Mouse (Mus musculus) stomach, embryonic 15.5 days (tissue): ENCODE data around the gene Ffar4. TPM values are rescaled to one million over a fixed set of nuclear protein-coding genes. Genes with fewer than 3 reads are reported as not detected.

Experiments
- ATAC-seq: fragments of 200-750 bp; cut with Nextera tagmentation; 2 replicates; pipeline ENCODE4 v1.8.0; 2017; ENCODE audit warnings: low read depth, moderate number of reproducible peaks, moderate TSS enrichment; ENCODE audit not compliant: insufficient read depth, low FRiP score
- H3K27ac ChIP-seq: fragments of 300-500 bp; sonication (generic); 2 replicates; pipeline ENCODE4 v1.5.1; 2015; ENCODE audit warnings: mild to moderate bottlenecking, inconsistent platforms
- H3K27me3 ChIP-seq: fragments of 300-500 bp; sonication (generic); replicated peaks from 2 replicates; pipeline ENCODE4 v1.6.1; 2015; ENCODE audit warnings: inconsistent platforms
- H3K36me3 ChIP-seq: fragments of 300-500 bp; sonication (generic); 2 replicates; pipeline ENCODE4 v1.6.1; 2015; ENCODE audit warnings: inconsistent platforms
- H3K4me1 ChIP-seq: fragments of 300-500 bp; sonication (generic); 2 replicates; pipeline ENCODE4 v1.6.1; 2015; ENCODE audit warnings: inconsistent platforms
- H3K4me2 ChIP-seq: fragments of 300-500 bp; sonication (generic); 2 replicates; pipeline ENCODE4 v1.6.1; 2015; ENCODE audit warnings: mild to moderate bottlenecking, inconsistent platforms
- H3K4me3 ChIP-seq: fragments of 300-500 bp; sonication (generic); replicated peaks from 2 replicates; pipeline ENCODE4 v1.5.1; 2015; ENCODE audit warnings: inconsistent platforms
- H3K9ac ChIP-seq: fragments of 300-500 bp; sonication (generic); 2 replicates; pipeline ENCODE4 v1.6.1; 2015; ENCODE audit warnings: inconsistent platforms
- H3K9me3 ChIP-seq: fragments of 300-500 bp; sonication (generic); 2 replicates; pipeline ENCODE4 v1.6.1; 2016; ENCODE audit warnings: inconsistent platforms
- WGBS: fragments of 180-500 bp; shearing (Covaris S2); methylation state at CpG from one replicate; pipeline ENCODE4 v1.1.7; 2015; 5-methylcytosine and 5-hydroxymethylcytosine counted together
- polyA plus RNA-seq: library from polyadenylated mRNA; unstranded; fragments of >200 nt; fragmentation: Nextera tagmentation; extraction: Ambion mirVana; gene quantifications from 2 replicates; pipeline ENCODE4 v1.2.1, GENCODE M21; 2015

Ffar4 gene
- polyA plus RNA-seq, 1 experiment from 2014 or later: 7.0 TPM

DNA sequence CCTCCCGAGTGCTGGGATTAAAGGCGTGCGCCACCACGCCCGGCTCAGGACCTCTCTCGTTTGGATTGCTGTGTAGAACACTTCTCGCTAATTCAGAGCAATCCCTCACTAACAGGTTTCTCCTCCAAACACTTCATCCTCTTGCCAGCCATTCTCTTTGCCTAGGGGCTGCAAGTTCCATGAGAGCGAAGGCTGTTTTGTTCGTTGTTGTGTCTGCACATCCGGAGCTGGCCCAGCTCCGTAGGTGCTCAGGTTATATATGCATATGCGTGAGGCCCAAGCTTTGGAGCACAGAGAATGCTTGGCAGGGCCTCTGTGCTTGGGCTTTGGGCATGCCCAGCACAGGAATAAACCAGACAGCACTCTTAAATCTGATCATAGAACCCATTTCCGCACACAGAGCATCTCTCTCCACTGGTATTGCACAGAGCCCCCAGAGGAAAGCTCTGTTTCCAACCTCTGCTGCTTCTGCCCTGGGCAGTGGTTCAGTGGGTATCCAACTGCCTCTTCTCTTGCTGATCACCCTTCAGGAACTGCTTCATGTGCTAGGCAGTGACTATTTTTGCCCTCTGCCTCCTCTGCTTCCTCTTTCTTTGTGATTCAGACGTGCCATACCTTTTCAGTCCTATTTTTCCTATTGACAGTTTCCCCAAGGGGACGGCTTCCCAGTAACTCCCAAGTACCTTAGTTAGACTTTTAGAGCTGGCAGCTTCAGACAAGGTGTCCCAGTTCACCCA, 12.8 kb downstream of the Ffar4 start:
- Histone ChIP-seq H3K9ac (no peak overlapping the region), H3K4me2 (no peak overlapping the region), H3K27ac (no peak overlapping the region), H3K27me3 (no peaks in the 10 kb centered on the region), H3K4me3 (no peak overlapping the region), H3K9me3 (no peaks in the 10 kb centered on the region), H3K4me1 (no peaks in the 10 kb centered on the region), H3K36me3 (no peaks in the 10 kb centered on the region)
- WGBS: 90% methylated on average over 15 of the region's 15 CpGs
- ATAC-seq: no peak

DNA sequence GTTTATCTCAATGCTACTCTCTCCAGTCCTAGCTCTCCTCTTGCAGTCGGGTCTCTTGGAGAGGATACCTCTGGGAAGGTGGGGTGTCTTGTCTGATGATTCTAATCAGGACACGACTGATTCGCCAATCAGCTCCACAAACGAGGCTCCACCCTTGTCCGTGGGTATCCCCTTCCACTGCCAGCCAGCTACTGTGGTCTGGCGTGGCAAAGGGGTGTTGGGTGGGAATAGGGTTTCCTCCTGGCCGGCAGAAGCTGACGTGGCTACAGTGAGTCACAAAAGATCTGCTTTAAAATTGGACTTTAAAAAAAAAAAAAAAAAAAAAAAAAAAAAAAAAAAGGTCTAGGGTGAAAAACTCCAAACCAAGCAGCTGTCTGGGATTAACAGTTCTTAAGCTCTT, 14.2 kb downstream of the Ffar4 start:
- Histone ChIP-seq H3K36me3 (no peaks in the 10 kb centered on the region), H3K4me2 (no peak overlapping the region), H3K27me3 (no peaks in the 10 kb centered on the region), H3K27ac (no peak overlapping the region), H3K4me3 (no peak overlapping the region), H3K4me1 (no peaks in the 10 kb centered on the region), H3K9me3 (no peaks in the 10 kb centered on the region), H3K9ac (no peak overlapping the region)
- no peak for ATAC-seq
- 69% methylated on average over 8 of the region's 8 CpGs for WGBS

DNA sequence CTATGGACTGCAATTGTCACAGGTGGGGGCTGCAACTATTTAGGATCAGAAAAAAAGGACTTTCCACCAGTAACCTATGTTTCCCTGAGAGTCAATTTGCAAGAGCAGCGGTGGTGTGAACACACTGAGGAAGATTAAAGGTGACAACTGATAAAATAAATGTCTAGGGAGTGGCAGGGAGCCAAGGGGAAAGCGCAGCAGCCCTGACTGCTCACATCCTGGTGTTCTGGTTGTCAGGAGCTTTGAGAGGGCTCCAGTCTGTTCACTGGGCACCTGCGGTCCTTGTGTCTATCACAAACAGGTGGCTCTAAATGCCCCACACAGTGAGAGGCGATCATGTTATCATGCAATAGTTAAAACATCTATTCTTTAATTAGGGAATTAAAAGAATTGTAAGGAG, 15.7 kb downstream of the Ffar4 start:
- Histone ChIP-seq H3K9ac (no peak overlapping the region), H3K4me3 (no peak overlapping the region), H3K27me3 (no peaks in the 10 kb centered on the region), H3K9me3 (no peaks in the 10 kb centered on the region), H3K4me2 (no peak overlapping the region), H3K27ac (no peak overlapping the region), H3K4me1 (no peaks in the 10 kb centered on the region), H3K36me3 (no peaks in the 10 kb centered on the region)
- ATAC-seq: no peak
- 35% methylated on average over 4 of the region's 4 CpGs for WGBS

DNA sequence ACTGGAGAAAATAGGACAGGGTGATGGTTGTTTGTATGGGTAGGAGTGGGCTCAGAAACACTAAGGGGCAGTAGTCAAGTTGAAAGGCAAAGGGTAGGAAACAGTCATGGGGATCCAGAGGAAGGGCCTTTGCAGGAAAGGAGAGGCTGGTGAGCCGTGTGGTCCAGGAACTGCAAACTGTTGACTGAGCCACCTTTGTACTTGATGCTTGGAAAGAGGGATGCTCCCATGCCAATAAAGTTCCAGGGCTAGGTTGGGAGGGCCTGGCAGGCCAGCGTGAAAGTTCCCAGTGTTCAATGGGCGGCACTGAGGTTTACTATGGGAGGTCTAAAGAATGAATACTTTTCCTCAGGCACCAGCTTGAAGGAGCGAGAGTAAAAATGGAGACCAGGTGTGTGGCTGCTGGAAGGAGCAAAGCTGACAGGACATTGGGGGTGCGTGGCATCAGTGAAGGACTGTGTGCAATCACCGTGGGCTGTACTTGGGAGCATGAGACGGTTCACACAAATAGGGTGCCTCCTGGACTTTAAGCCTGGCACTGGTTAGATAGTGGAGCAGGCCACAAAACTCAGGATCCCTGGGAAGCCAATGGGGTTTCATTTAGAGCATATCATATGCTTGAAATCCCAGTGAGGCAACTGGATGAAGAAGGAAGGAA, 18.1 kb downstream of the Ffar4 start:
- Histone ChIP-seq H3K27me3 (no peaks in the 10 kb centered on the region), H3K4me3 (no peak overlapping the region), H3K27ac (no peak overlapping the region), H3K9me3 (no peaks in the 10 kb centered on the region), H3K4me1 (no peaks in the 10 kb centered on the region), H3K36me3 (no peaks in the 10 kb centered on the region), H3K9ac (no peak overlapping the region), H3K4me2 (no peak overlapping the region)
- 89% methylated on average over 7 of the region's 7 CpGs for WGBS
- no peak for ATAC-seq

DNA sequence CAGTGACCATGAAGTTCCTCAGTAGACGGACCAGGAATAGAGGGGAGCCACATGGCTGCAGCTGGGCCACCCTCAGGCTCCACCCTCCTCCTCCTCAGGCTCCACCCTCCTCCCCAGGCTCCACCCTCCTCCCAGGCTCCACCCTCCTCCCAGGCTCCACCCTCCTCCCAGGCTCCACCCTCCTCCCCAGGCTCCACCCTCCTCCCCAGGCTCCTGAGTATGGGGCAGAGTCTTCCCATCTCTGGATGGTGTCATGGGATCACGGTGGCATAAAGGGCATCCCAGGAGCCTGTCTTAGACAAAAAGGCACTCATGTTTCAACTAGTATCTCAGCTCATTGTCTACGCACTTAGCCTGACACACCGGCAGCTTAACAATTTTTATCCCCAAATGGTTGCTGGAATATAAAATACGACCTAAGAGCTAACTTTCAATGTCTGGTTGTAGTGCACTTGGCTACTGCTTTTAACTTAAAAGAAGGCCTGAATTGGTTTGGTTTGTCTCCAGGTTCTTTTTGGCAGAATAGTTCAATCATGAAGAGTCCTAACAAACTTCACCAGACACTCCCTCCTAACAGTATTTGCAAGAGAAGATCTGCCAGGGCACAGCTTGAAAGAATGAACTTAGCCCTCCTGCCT, 23.4 kb downstream of the Ffar4 start:
- H3K27ac ChIP-seq: no peak overlapping the region
- no peaks in the 10 kb centered on the region for H3K4me1 ChIP-seq
- H3K4me2 ChIP-seq: no peak overlapping the region
- 0 out of 2 replicates have a peak, but pooled peaks cover 7% of the 10 kb centered on the region for H3K27me3 ChIP-seq
- ATAC-seq: 0 out of 2 replicates have a peak, but pooled peaks have one; percentile 52
- H3K4me3 ChIP-seq: no peak overlapping the region
- whole genome bisulfite sequencing: 78% methylated on average over 5 of the region's 5 CpGs
- no peak overlapping the region for H3K9ac ChIP-seq
- H3K9me3 ChIP-seq: no peaks in the 10 kb centered on the region
- no peaks in the 10 kb centered on the region for H3K36me3 ChIP-seq

DNA sequence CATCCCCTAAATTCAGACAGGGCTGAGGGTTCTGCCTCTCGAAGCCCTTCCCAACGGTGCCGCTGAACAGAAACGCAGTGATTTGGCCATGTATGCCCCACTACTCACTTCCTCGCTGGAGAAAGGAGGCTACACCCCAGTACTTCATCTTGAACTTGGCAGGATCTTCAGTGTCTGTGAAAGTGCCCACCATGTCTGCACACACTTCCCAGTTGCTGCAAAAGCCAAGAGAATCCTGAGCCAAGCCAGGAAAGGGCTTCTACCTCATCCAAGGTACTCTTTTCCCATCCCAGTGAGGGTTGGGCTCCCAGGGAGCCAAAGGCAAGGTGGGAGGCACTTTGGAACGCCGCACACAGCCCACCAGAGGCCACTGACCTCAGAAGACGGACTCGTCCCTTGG, 27.1 kb downstream of the Ffar4 start:
- Histone ChIP-seq H3K9ac (no peak overlapping the region), H3K36me3 (no peaks in the 10 kb centered on the region), H3K4me1 (no peaks in the 10 kb centered on the region), H3K9me3 (no peaks in the 10 kb centered on the region), H3K27ac (no peak overlapping the region), H3K4me2 (peak overlapping the region; percentile 92), H3K27me3 (0 out of 2 replicates have a peak, but pooled peaks cover 7% of the 10 kb centered on the region), H3K4me3 (peak overlapping the region; percentile 47)
- no peak for ATAC-seq
- WGBS: 27% methylated on average over 9 of the region's 9 CpGs

DNA sequence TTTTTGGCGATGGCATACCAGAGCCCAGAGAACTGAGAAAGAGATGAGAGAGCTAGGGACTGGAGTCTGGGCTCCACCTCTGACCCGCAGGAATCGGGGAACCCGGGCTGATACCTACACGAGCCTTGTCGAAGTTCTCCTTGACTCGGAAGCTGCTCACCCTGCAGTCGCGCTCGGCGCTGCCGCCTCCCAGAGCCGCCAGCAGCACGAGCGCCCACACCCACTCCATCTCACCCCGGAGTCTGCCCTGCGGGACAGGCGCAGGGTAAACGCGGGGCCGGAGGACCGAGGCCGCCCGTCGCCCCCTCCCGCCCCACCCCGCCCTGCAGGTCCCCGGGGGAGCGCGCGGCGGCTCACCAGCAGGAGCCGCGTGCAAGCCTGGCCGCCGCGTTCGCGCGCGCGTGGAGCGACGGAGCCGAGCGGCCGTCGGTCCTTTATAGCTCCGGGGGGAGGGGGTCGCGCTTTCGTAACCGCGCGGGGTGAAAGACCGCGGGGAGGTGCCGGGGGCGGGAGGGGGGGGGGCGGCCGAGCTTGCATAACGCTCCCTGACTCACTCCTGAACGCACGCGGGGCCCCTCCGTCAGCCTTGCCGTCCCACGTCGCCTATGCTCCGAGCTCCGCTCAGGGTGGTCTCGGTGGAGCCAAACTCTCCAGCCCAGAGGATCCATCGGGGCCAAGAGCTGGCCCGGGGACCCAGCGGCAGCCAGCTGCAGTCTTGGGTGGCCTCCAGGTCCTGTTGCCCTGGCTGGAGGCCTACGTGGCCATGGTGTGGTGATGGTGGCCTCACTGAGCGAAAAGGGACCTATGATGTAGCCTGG, 27.7 kb downstream of the Ffar4 start:
- WGBS: under 1% methylated on average over 62 of the region's 77 CpGs
- H3K4me2 ChIP-seq: peak overlapping the region; percentile 92
- peak; percentile 70 for ATAC-seq

DNA sequence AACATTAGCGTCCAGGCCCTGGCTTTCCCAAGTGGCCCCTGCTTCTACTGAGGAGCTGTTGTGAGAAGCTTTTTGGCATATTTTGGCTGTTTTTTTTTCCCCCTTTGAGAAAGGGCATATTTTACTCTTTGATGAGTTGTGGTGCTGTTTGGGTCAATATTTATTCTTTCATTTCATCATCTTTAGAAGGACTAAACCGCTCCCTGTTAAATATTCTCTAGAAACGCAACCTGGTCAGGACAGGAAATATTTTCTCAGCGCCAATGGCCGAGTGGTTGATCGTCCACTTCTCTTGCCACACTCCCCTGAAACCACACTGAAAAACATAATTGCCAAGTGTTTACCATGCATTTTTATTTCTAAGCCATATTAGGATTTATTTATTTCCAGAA, 28.3 kb downstream of the Ffar4 start, which contains the start of gene Rbp4:
Gene Rbp4 (minus strand): TSS at position 63 of the 392 bp plus-strand sequence.
- 0 out of 2 replicates have a peak within 1 kb of the TSS, but pooled peaks have one; percentile 22 for H3K9ac ChIP-seq
- H3K4me1 ChIP-seq: no peaks in the 10 kb centered on the region
- H3K36me3 ChIP-seq: no peaks in the 10 kb centered on the region
- 0 out of 2 replicates have a peak, but pooled peaks cover 7% of the 10 kb centered on the region for H3K27me3 ChIP-seq
- peak within 1 kb of the TSS; percentile 16; the same call in 1 of the 2 replicates for H3K27ac ChIP-seq
- no peak for ATAC-seq
- no peaks in the 10 kb centered on the region for H3K9me3 ChIP-seq
- peak within 1 kb of the TSS; percentile 92 for H3K4me2 ChIP-seq
- WGBS: 54% methylated on average over 6 of the region's 6 CpGs
- peak within 1 kb of the TSS; percentile 47 for H3K4me3 ChIP-seq

More for the DNA sequence above, 27.7 kb downstream of the Ffar4 start:
- H3K27me3 ChIP-seq: 0 out of 2 replicates have a peak, but pooled peaks cover 7% of the 10 kb centered on the region
- H3K36me3 ChIP-seq: no peaks in the 10 kb centered on the region
- peak overlapping the region; percentile 16; the same call in 1 of the 2 replicates for H3K27ac ChIP-seq
- H3K9ac ChIP-seq: 0 out of 2 replicates have a peak overlapping the region, but pooled peaks have one; percentile 22
- H3K4me3 ChIP-seq: peak overlapping the region; percentile 47
- no peaks in the 10 kb centered on the region for H3K4me1 ChIP-seq
- no peaks in the 10 kb centered on the region for H3K9me3 ChIP-seq

DNA sequence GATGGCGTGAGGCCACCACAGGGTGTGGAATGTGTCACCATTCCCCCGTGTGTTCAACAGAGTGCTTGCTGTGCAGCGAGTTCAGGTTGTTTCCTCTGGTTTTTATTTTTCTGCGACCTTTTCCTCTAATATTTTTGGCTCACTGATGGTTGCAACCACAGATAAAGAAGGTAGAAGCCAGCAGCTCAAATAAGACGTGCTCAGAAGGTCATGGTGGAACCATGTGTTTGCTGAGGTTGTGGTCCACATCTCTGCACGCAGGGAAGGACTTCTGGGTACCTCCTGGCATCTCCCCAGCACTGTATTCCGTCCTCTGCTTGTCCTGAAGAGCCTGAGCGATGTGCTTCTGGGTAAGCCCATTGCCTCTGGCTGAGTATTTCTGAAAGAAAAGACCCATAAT, 29.8 kb downstream of the Ffar4 start:
- no peak for ATAC-seq
- no peaks in the 10 kb centered on the region for H3K36me3 ChIP-seq
- H3K27ac ChIP-seq: no peak overlapping the region
- no peak overlapping the region for H3K4me2 ChIP-seq
- H3K4me3 ChIP-seq: no peak overlapping the region
- 69% methylated on average over 8 of the region's 8 CpGs for WGBS
- H3K9me3 ChIP-seq: no peaks in the 10 kb centered on the region
- no peak overlapping the region for H3K9ac ChIP-seq
- H3K27me3 ChIP-seq: 0 out of 2 replicates have a peak, but pooled peaks cover 4% of the 10 kb centered on the region
- H3K4me1 ChIP-seq: no peaks in the 10 kb centered on the region

DNA sequence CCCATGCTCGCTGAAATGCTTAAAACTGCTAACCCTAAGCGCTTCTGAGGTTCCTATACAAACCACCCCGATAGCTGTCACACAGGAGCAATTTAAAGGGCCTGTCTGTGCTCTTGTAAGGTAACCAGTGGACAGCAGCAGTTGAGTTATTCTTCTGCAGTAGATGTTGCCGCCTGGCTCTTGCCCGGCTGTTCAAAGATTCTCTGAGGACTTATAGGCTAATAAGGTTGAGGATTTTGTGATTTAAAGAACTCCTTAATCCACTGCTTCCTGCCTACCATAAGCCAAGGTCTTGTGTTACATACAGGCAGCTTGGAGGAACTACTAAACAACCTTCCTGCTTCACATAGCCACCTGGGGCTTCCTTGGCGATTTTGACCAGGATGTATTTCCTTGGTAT, 35.6 kb downstream of the Ffar4 start, which contains the start of gene Pde6c:
Gene Pde6c (plus strand): TSS at position 301 of the 400 bp plus-strand sequence.
- no peak for ATAC-seq
- no peak within 1 kb of the TSS for H3K4me3 ChIP-seq
- H3K36me3 ChIP-seq: no peaks in the 10 kb centered on the region
- no peak within 1 kb of the TSS for H3K27ac ChIP-seq
- no peaks in the 10 kb centered on the region for H3K4me1 ChIP-seq
- H3K9ac ChIP-seq: no peak within 1 kb of the TSS
- 63% methylated on average over 6 of the region's 6 CpGs for WGBS
- H3K4me2 ChIP-seq: no peak within 1 kb of the TSS
- no peaks in the 10 kb centered on the region for H3K27me3 ChIP-seq
- no peaks in the 10 kb centered on the region for H3K9me3 ChIP-seq

DNA sequence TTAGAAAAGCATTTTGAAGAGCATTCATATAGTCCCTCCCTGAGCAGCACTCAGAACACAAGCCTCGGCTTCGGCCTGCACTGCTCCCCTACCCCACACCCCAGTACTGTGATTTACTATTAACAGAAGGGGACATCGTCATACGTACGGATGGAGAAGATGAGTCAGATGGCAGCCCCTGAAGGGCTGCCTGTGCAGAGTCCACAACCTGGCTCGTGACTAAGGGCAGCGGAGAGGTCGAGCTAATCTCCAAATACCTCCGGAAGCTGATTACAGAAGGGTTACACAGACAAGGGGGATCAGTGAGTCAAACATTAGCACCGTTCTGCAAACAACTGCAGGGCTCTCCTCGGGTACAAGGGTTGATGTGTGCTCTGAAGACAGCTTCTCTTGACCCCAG, 37.1 kb downstream of the Ffar4 start:
- H3K27me3 ChIP-seq: no peaks in the 10 kb centered on the region
- no peak overlapping the region for H3K27ac ChIP-seq
- no peak overlapping the region for H3K4me2 ChIP-seq
- no peaks in the 10 kb centered on the region for H3K36me3 ChIP-seq
- WGBS: 40% methylated on average over 11 of the region's 11 CpGs
- H3K9ac ChIP-seq: no peak overlapping the region
- H3K9me3 ChIP-seq: no peaks in the 10 kb centered on the region
- no peak overlapping the region for H3K4me3 ChIP-seq
- ATAC-seq: peak; percentile 43; the same call in 1 of the 2 replicates
- no peaks in the 10 kb centered on the region for H3K4me1 ChIP-seq
